Mouse (Mus musculus): ENCODE measurements around the gene Fscn3. TPM values are rescaled to one million over a fixed set of nuclear protein-coding genes. Genes with fewer than 3 reads are reported as not detected.

The Fscn3 gene
- total RNA-seq, 2 experiments from 2014 or later, result not detected

- DNase-seq (ENCODE audit: low spot score), result no peak
Measured at GRCm38 (mm10) chr6:28425019-28425418, 2.6 kb upstream of the Fscn3 start.

GRCm38 (mm10) chr6:28428290-28428689 is 701 bp downstream of the Fscn3 start, which contains the start of gene Gcc1:
Gene Gcc1, minus strand, starts transcription at chr6:28428390.
- no peak for DNase-seq (ENCODE audit: low spot score)

DNA sequence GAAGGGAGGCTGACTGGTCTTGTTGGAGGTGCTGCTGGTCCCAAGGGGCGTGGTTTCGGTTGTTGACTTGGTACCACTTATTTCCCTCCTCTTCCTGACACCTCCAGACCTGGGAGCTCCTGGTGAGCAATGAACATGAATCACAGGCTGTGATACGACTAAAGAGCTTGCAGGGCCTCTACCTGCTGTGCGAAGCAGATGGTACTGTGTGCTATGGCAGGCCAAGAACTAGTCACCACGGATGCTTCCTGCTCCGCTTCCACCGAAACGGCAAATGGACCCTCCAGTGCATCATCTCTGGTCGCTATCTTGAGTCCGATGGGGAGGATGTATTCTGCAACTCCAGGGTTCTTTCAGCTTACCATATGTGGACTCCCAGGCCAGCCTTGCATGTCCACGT is 2.3 kb downstream of the Fscn3 start:
- DNase-seq (ENCODE audit: low spot score), result no peak

DNA sequence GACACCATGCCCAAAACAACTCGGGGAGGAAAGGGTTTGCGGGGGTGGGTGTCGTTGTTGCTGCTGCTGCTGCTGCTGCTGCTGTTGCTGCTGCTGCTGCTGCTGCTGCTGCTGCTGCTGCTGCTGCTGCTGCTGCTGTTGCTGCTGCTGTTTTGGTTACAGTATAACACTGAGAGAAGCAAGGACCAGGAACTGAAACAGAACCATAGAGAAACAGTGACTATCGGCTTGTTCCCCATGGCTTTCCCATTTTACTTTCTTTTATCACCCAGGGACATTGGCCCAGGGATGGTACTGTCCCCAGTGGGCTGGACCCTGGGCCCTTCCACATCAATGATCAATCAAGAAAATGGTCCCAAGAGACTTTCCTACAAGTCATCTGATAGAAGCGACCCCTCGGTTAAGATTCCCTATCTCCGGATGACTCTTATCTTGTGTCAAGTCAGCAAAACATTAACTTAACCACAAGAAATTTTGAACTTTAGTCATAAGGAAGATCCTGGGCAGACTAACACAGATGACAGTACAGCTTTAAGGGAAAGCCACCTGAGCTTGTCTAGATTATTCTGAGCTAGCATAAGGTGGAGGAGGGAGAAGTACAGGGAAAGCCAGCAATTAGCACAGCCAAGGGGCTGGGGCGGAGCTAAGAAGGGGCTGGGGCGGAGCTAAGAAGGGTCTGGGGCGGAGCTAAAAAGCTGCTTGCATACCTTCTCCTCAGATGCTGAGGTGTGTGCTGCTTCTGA is 3.4 kb downstream of the Fscn3 start:
- DNase-seq (ENCODE audit: low spot score), result no peak

- no peak for DNase-seq (ENCODE audit: low spot score)
Measured at GRCm38 (mm10) chr6:28431538-28431855, 3.9 kb downstream of the Fscn3 start.

DNA sequence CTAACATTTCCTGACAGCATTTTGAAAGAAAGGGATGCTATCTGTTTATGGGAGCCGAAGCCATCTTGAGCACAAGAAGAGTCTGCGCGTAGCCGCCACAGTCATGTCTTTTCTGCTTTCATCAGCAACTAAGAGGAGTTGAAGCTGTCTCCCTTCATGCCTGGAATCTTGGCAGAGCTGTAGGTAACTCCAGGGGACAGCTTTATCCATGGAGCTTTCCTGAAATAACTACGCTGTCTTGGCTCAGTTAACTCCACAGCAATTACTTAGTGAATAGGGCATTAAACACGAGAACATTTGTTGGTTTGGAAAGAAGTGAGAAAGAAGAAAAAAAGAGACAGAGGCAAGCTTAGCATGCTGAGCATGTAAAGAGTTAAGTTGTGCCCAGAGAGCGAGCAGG is 20.3 kb downstream of the Fscn3 start:
- no peak for DNase-seq (ENCODE audit: low spot score)

- DNase-seq (ENCODE audit: low spot score), result no peak
Measured at GRCm38 (mm10) chr6:28449253-28449652, 21.7 kb downstream of the Fscn3 start, which contains the start of gene Pax4. Gene Pax4, minus strand, starts transcription at chr6:28449353.

DNA sequence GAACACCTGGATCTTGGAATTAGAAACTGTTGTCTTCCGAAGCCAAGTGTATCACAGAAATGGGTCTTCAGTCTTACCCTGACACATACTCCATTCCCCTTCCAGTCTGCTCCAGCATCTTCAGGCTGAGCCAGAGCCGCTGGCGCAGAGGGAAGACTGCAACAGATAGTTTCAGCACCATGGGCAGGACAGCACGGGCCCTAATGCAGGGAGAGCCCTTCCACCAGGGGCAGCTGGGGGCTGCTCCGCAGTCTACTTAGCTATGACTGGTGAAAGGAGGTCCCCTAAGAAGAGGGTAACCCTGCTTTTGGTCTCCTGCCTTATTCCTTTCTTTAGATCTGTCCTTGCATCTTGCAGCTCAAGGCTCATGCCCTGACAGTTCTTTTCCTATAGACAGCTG is 22.9 kb downstream of the Fscn3 start:
- no peak for DNase-seq (ENCODE audit: low spot score)

DNA sequence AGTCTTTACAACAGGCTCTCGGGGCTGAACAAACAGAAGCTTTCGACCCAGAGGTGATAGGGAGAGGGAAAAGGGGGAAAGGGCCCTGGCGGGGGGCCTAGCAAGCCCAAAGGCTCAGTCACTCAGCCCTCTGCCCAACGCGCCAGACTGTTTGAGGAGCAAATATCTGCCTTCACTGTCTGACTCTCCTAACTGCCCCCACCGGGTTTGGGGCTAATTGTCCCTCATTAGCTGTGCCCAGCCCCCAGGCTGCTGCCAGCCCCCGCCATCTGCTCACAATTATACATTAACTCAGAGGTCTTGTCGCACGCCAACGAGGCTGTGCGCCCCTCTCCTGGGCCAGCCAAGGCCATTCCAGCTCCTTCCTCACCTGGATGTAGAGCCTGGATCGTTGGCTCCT is 23.4 kb downstream of the Fscn3 start:
- DNase-seq (ENCODE audit: low spot score), result no peak

- DNase-seq (ENCODE audit: low spot score), result no peak
Measured at GRCm38 (mm10) chr6:28459221-28459668, 31.7 kb downstream of the Fscn3 start.

GRCm38 (mm10) chr6:28460534-28460933 is 32.9 kb downstream of the Fscn3 start:
- peak; percentile 60 for DNase-seq (ENCODE audit: low spot score)

GRCm38 (mm10) chr6:28464630-28465029 is 37.0 kb downstream of the Fscn3 start:
- no peak for DNase-seq (ENCODE audit: low spot score)

- DNase-seq (ENCODE audit: low spot score), result no peak
Measured at GRCm38 (mm10) chr6:28470017-28470602, 42.5 kb downstream of the Fscn3 start.

DNA sequence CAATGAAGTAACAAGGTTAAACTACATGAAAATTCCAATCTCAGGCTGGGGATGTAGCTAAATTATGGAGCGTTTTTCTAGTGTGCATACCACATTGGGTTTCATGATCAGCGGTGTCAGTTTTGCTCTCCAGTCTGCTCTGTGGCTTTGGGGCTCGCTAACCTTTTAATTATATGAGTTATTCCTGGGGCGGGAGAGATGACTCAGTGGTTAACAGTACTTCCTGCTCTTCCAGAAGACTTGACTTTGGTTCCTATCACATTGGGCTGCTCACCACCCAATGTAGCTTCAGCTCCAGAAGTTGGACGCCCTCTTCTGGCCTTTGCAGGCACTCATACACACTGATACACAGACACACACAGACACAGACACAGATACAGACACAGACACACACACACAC is 43.0 kb downstream of the Fscn3 start:
- DNase-seq (ENCODE audit: low spot score), result no peak

DNA sequence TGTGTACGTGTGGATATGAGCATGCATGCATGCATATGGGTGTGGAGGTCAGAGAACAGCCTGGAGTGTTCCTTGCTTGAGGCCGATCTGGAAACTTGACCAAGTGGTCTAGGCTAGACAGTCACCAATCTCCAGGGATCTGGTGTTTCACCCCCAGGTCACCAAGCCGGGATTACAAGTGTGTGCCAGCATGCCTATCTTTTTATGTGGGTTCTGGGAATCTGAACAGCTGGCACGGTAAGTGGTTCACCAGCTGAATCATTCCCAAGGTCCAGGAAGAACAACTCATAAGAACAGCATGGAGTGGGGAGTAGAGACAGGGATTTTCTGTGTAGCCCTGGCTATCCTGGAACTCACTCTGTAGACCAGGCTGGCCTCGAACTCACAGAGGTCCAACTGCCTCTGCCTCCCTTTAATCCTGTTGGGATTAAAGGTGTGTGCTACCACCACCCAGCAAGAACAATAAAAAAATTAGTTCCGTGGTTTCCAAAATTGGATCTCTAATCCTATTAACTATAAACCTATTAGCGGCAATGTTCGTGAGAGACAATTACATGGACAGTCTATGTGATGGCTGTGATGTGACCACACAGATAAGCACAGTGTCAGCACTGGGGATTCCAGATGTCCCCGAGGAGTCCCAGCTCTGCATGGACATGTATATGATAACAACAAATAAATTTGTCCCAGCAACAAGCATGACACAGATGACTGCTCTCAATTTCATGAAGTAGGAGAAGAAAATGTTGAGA is 43.9 kb downstream of the Fscn3 start:
- DNase-seq (ENCODE audit: low spot score), result no peak

DNA sequence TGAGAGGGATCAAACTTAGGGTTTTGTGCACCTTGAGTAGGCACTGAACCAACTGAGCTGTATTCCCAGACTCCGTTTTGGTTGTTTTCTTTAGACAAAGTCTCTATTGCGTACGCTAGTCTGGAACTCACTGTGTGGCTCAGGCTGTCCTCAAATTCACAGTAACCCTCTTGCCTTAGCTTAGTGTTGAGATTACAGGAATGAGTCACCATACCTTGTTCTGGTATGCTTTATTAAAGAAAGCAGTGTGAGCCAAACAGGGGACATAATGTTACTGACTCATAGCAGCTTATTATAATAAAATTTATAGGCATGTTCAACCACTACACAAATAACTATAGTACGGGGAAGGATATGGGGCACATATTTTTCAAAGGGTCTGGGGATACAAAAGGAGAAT is 46.6 kb downstream of the Fscn3 start:
- DNase-seq (ENCODE audit: low spot score), result no peak

GRCm38 (mm10) chr6:28474839-28475238 is 47.2 kb downstream of the Fscn3 start, which contains the start of gene Snd1:
Gene Snd1, plus strand, starts transcription at chr6:28475139.
- no peak for DNase-seq (ENCODE audit: low spot score)

DNA sequence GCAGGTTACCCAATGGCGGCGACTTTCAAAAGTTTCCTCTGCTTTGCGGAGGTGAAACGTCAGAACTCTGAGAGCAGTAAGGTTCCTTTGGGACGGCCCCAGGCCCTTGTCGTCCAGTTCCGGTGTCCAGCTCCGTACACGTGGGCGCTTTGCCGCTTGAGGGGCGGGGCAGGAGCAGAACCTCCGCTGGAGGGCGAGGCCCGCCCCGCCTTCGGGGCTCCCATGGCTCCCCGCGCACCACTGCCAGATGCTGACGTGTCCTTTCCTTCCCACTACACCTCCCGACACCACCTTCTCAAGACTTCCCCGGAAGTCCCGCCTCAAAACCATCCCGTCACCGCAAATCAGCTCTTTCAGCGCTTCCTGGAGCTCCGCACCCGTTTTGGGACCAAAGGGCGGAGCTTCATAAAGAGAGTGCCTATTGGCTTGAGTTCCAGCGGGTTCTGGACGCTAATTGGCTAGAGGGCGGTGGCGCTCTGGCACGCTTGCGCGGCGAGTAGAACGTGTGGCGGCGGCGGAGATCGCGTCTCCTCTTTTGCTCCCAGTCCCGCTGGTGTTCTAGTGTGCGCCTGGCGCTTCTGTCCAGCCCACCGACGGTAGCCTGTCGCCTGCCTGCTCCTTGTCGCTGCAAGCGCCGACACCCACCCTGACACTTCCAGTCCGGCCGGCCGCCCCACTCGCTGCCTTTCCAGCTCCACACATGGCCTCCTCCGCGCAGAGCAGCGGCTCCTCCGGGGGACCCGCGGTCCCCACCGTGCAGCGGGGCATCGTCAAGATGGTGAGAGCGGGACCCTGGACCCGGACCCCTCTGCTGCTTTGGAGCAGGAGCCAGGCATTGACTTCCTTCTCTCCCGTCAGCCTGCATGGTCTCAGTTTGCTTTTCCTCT is 52.5 kb downstream of the Fscn3 start:
- peak; percentile 100 for DNase-seq (ENCODE audit: low spot score)

DNA sequence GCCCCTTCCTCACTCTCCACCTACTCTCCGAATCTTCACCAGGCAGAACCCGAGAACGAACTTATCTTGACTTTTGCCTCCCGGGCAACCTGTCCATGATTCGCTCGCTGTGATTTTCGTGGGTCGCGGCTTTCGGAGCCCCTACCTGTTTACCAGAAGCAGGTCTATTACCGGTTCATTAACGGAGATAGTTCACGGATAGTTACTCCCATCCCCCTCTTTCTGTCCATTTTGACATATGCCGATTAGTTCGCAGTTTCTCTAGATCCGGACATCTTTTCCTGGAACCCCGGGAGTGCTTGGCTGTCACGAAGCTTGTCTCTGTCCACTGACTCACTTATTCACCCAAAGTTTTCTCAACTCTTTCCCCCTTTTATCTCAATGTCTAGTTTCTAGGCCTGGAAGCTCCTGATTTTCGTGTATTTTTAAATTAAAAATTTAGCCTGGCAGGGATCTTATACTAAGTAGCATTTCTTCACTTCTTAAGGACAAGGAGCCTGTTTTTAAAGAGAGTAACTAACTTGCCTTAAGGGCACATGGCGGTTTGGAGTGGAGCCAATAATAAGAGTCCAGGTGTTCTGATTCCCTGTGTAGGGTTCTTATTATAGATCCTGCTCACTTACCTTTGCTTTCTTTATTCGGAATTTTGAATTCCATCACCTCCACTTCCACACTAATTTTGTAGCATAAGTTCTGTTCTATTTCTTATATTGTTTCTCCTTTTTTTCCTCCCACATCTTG is 53.3 kb downstream of the Fscn3 start:
- DNase-seq (ENCODE audit: low spot score), result no peak

DNA sequence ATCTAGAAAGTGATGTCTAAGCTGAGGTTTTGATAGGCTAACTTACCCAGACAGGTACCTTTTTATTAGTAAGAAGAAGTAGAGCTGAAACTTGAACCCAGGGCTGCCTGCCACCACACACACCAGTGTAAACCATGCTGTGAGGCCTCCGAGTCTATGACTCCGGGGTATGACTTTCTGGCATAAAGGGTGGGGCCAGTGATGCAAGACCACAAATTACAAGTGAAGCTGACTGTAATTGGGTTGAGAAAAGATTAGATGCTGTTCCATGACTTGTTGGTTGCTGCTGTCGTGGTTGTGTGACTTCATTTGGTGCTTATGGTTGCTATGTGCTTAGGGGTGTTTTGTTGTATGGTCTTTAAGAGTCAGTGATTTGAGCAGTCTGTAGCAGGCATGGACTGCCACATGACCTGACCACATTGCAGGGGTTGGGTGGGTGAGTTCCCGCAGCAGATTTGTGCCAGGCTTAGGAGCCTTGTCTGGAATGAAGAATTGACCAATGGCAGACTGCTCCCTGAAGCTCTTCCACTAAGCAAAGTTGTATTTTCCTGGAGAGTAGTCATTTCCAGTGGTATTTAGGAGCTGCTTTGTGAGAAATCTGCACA is 55.2 kb downstream of the Fscn3 start:
- no peak for DNase-seq (ENCODE audit: low spot score)

Data from gastrocnemius, adult 18-20 months (tissue).